Mouse (Mus musculus): Measurements from ENCODE around the gene 4930579F01Rik. TPM values are rescaled to one million over a fixed set of nuclear protein-coding genes. Genes with fewer than 3 reads are reported as not detected.

4930579F01Rik gene
- polyA plus RNA-seq, 1 experiment = not detected

- TF ChIP-seq EP300 (IDR thresholded peaks at IDR 0.05; ENCODE audit: insufficient read depth, low read depth, low read length) (no peak), CTCF (IDR thresholded peaks at IDR 0.05; ENCODE audit: low read depth, low read length) (no peak), POLR2A (IDR thresholded peaks at IDR 0.05; ENCODE audit: insufficient read depth, low read length) (no peak)
- H3K27me3 ChIP-seq (ENCODE audit: control insufficient read depth, insufficient read depth, low read length, poor library complexity, severe bottlenecking) = no peaks in the 10 kb centered on the region
- no peak overlapping the region for H3K9ac ChIP-seq (ENCODE audit: low read depth, poor library complexity, severe bottlenecking)
- H3K4me1 ChIP-seq (ENCODE audit: control insufficient read depth, insufficient read depth, low read length) = peaks cover 3% of the 10 kb centered on the region
- no peaks in the 10 kb centered on the region for H3K36me3 ChIP-seq (ENCODE audit: control insufficient read depth, insufficient read depth, low read length, poor library complexity, severe bottlenecking)
- H3K27ac ChIP-seq (ENCODE audit: insufficient read depth, low read length) = no peak overlapping the region
- H3K9me3 ChIP-seq (replicated peaks; ENCODE audit: control insufficient read depth, insufficient read depth, low read length, poor library complexity, severe bottlenecking) = no peaks in the 10 kb centered on the region
- H3K4me3 ChIP-seq (ENCODE audit: low read depth, low read length) = no peak overlapping the region
Observed at GRCm38 (mm10) chr3:138212431-138212951, 18.9 kb upstream of the 4930579F01Rik start.

DNA sequence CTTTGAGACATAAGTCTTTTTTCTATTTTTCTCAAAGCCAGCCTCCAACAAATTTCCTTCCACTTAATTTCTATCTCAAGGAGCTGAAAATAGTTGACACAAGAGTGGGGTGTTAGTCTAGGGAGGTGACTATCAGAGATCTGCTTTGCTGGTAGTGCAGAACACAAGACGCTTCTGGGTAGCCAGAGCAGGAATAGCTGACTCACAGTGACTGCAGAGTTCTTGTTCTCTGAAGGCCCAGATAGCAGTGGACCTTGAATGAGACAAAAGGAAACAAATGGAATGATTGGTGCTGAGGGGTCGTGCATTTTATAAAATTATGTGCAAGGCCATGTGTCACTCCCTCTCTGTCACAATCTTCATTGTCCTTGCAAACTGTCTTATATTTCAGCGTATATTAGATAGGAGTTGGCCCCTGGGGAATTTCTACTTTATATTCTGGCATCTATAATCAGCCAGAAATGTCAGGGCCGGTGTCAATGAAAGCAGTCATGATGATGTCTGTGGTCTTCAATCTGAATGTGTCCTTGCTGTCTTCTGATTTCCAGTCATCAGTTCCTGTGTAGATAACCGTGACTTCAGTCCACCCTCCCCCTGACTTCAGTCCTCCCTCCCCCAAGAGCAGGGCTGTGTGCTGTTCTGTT, 16.9 kb upstream of the 4930579F01Rik start:
- Histone ChIP-seq H3K4me3 (ENCODE audit: low read depth, low read length) (no peak overlapping the region), H3K4me1 (ENCODE audit: control insufficient read depth, insufficient read depth, low read length) (no peaks in the 10 kb centered on the region), H3K9ac (ENCODE audit: low read depth, poor library complexity, severe bottlenecking) (no peak overlapping the region), H3K9me3 (replicated peaks; ENCODE audit: control insufficient read depth, insufficient read depth, low read length, poor library complexity, severe bottlenecking) (0 out of 2 replicates have a peak, but pooled peaks cover 1% of the 10 kb centered on the region), H3K27me3 (ENCODE audit: control insufficient read depth, insufficient read depth, low read length, poor library complexity, severe bottlenecking) (no peaks in the 10 kb centered on the region), H3K36me3 (ENCODE audit: control insufficient read depth, insufficient read depth, low read length, poor library complexity, severe bottlenecking) (no peaks in the 10 kb centered on the region), H3K27ac (ENCODE audit: insufficient read depth, low read length) (no peak overlapping the region)
- TF ChIP-seq CTCF (IDR thresholded peaks at IDR 0.05; ENCODE audit: low read depth, low read length) (no peak), EP300 (IDR thresholded peaks at IDR 0.05; ENCODE audit: insufficient read depth, low read depth, low read length) (no peak), POLR2A (IDR thresholded peaks at IDR 0.05; ENCODE audit: insufficient read depth, low read length) (no peak)

DNA sequence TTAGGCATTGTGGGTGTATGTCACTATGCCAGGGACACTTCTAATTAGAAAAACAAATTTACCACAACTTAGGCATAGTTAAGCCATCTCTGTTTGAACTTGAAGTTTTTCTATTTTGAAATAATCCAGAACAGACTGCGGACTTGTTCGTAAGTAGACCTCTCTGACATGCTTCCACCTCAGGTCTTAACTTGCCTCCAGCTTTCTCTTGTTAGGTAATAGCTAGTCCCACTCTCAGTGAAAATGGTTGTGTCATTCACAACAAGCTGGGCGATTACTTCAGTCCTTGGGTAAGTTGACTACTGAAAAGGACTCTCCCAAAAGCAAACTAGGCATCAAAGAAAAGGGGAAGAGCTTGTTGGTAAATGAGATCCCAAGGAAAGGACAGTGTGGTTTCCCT, 15.2 kb upstream of the 4930579F01Rik start:
- TF ChIP-seq CTCF (IDR thresholded peaks at IDR 0.05; ENCODE audit: low read depth, low read length) (no peak), EP300 (IDR thresholded peaks at IDR 0.05; ENCODE audit: insufficient read depth, low read depth, low read length) (no peak), POLR2A (IDR thresholded peaks at IDR 0.05; ENCODE audit: insufficient read depth, low read length) (no peak)
- no peak overlapping the region for H3K9ac ChIP-seq (ENCODE audit: low read depth, poor library complexity, severe bottlenecking)

GRCm38 (mm10) chr3:138198722-138199068, 5.1 kb upstream of the 4930579F01Rik start:
- Histone ChIP-seq H3K36me3 (ENCODE audit: control insufficient read depth, insufficient read depth, low read length, poor library complexity, severe bottlenecking) (no peaks in the 10 kb centered on the region), H3K9ac (ENCODE audit: low read depth, poor library complexity, severe bottlenecking) (no peak overlapping the region), H3K4me1 (ENCODE audit: control insufficient read depth, insufficient read depth, low read length) (peaks cover 2% of the 10 kb centered on the region), H3K27ac (ENCODE audit: insufficient read depth, low read length) (no peak overlapping the region), H3K9me3 (replicated peaks; ENCODE audit: control insufficient read depth, insufficient read depth, low read length, poor library complexity, severe bottlenecking) (no peaks in the 10 kb centered on the region), H3K27me3 (ENCODE audit: control insufficient read depth, insufficient read depth, low read length, poor library complexity, severe bottlenecking) (no peaks in the 10 kb centered on the region), H3K4me3 (ENCODE audit: low read depth, low read length) (no peak overlapping the region)
- no peak for TF ChIP-seq EP300 (IDR thresholded peaks at IDR 0.05; ENCODE audit: insufficient read depth, low read depth, low read length)
- no peak for TF ChIP-seq CTCF (IDR thresholded peaks at IDR 0.05; ENCODE audit: low read depth, low read length)
- TF ChIP-seq POLR2A (IDR thresholded peaks at IDR 0.05; ENCODE audit: insufficient read depth, low read length) = no peak

More for the DNA sequence above, 15.2 kb upstream of the 4930579F01Rik start:
- no peaks in the 10 kb centered on the region for H3K36me3 ChIP-seq (ENCODE audit: control insufficient read depth, insufficient read depth, low read length, poor library complexity, severe bottlenecking)
- H3K9me3 ChIP-seq (replicated peaks; ENCODE audit: control insufficient read depth, insufficient read depth, low read length, poor library complexity, severe bottlenecking) = peaks cover 10% of the 10 kb centered on the region; the same call in 1 of the 2 replicates
- no peaks in the 10 kb centered on the region for H3K27me3 ChIP-seq (ENCODE audit: control insufficient read depth, insufficient read depth, low read length, poor library complexity, severe bottlenecking)
- H3K27ac ChIP-seq (ENCODE audit: insufficient read depth, low read length) = no peak overlapping the region
- H3K4me1 ChIP-seq (ENCODE audit: control insufficient read depth, insufficient read depth, low read length) = no peaks in the 10 kb centered on the region
- no peak overlapping the region for H3K4me3 ChIP-seq (ENCODE audit: low read depth, low read length)

DNA sequence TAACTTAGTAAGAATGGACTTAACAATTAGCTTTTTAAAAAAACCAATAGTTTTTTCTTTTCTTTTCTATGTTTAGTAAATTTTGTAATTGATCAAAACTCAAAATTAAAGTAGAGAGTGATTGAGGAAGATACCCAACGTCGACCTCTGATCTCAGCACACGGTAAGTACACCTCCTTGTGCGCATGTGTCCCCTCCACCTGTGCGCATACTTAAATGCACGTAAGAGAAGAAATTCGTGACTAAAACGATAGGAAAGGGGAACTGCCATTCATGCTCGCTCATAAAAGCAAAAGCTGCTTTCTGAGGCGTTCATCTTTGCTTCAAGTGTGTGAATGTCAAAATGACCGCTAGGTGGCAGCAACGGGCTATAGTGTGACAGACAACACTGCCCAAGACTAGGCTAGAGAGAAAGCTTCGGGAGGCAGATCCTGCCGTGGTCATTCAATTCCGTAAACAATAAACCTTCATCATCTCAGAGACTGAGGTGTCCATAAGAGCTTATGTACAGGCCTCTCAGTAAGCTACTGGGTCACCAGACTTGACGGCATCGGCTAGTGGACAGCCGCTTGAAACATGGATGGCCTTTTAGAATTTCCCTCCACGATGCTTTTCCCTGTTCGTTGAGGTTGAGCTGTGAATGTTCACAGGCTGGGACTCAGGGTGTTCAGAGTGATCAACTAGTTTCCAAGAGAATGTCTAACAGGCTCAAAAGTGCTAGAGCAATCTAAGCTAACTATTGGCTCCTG, 4.5 kb upstream of the 4930579F01Rik start:
- Histone ChIP-seq H3K27me3 (ENCODE audit: control insufficient read depth, insufficient read depth, low read length, poor library complexity, severe bottlenecking) (no peaks in the 10 kb centered on the region), H3K36me3 (ENCODE audit: control insufficient read depth, insufficient read depth, low read length, poor library complexity, severe bottlenecking) (no peaks in the 10 kb centered on the region), H3K27ac (ENCODE audit: insufficient read depth, low read length) (no peak overlapping the region), H3K9me3 (replicated peaks; ENCODE audit: control insufficient read depth, insufficient read depth, low read length, poor library complexity, severe bottlenecking) (no peaks in the 10 kb centered on the region), H3K9ac (ENCODE audit: low read depth, poor library complexity, severe bottlenecking) (no peak overlapping the region), H3K4me1 (ENCODE audit: control insufficient read depth, insufficient read depth, low read length) (peaks cover 2% of the 10 kb centered on the region), H3K4me3 (ENCODE audit: low read depth, low read length) (no peak overlapping the region)
- TF ChIP-seq POLR2A (IDR thresholded peaks at IDR 0.05; ENCODE audit: insufficient read depth, low read length) (no peak), EP300 (IDR thresholded peaks at IDR 0.05; ENCODE audit: insufficient read depth, low read depth, low read length) (no peak), CTCF (IDR thresholded peaks at IDR 0.05; ENCODE audit: low read depth, low read length) (peak; percentile 62)

DNA sequence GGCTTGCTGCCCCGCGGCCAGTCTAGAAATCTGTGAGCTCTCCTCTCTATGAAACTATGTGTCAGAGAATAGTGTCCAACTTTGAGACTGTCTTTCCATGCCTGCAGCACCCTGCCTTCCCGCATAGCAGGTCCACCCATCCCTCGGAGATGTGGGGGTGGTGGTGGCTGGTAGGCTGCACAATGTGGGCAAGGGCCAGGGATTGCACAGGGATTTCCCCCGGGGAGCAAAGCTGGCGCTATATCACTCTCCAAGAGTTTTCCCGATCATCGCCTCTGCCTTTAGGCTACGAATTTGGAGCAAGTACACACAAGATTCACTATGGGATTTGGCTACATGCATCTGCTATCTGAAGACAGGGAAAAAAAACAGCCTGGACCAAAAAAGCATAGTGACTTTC, 3.9 kb upstream of the 4930579F01Rik start:
- H3K4me3 ChIP-seq (ENCODE audit: low read depth, low read length) = no peak overlapping the region
- H3K27me3 ChIP-seq (ENCODE audit: control insufficient read depth, insufficient read depth, low read length, poor library complexity, severe bottlenecking) = no peaks in the 10 kb centered on the region
- TF ChIP-seq EP300 (IDR thresholded peaks at IDR 0.05; ENCODE audit: insufficient read depth, low read depth, low read length) (no peak), CTCF (IDR thresholded peaks at IDR 0.05; ENCODE audit: low read depth, low read length) (no peak), POLR2A (IDR thresholded peaks at IDR 0.05; ENCODE audit: insufficient read depth, low read length) (no peak)
- H3K4me1 ChIP-seq (ENCODE audit: control insufficient read depth, insufficient read depth, low read length) = peaks cover 2% of the 10 kb centered on the region
- H3K9ac ChIP-seq (ENCODE audit: low read depth, poor library complexity, severe bottlenecking) = no peak overlapping the region
- H3K36me3 ChIP-seq (ENCODE audit: control insufficient read depth, insufficient read depth, low read length, poor library complexity, severe bottlenecking) = no peaks in the 10 kb centered on the region
- no peaks in the 10 kb centered on the region for H3K9me3 ChIP-seq (replicated peaks; ENCODE audit: control insufficient read depth, insufficient read depth, low read length, poor library complexity, severe bottlenecking)
- no peak overlapping the region for H3K27ac ChIP-seq (ENCODE audit: insufficient read depth, low read length)

Data from ES-Bruce4 (cell line).